Mouse (Mus musculus): Measurements from ENCODE around the gene Ssrp1.

DNA sequence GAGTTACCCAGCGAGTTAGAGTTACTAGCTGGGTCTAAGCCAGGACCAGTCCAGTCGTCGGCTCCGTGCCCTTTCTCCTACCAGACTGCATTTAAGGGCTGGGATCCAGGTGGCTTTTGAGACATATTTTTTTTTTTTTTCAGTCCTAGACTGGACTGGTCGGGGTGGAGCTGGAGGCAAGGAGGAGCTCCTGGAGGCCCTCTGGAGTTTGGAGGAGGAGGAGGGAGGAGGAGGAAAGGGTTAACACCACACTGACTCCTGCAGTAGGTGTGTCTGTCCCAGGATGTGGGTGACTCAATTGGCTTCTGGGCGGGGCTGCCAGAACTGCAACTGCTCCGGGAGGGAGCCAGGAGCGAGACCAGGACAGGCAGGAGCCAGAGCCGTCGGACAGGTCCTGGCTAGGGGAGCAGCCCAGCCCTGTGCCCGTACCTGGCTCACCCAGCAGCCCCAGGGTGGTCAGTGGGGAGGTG is 23.6 kb downstream of the Ssrp1 start:
- TF ChIP-seq CTCF (conservative IDR thresholded peaks at IDR 0.05; ENCODE audit: low read length): no peak
- TF ChIP-seq POU5F1 (IDR thresholded peaks at IDR 0.05; ENCODE audit: borderline replicate concordance, low read length): no peak
- no peak for TF ChIP-seq NANOG (IDR thresholded peaks at IDR 0.05; ENCODE audit: borderline replicate concordance, low read length)
